Mouse (Mus musculus) CH12.LX (cell line): Measurements from ENCODE around the gene Plekha7.

Experiments used
- CTCF ChIP-seq, 2 experiments: IDR thresholded peaks in 1 of 2; conservative IDR thresholded peaks in 1 of 2; 2 replicates each; pipeline ENCODE4 v1.5.1; 2011 to 2012; ENCODE audit warnings: low read depth in 2 of 2, low read length in 2 of 2, improper control_type of control experiment in 1 of 2, inconsistent platforms in 1 of 2, mild to moderate bottlenecking in 1 of 2, moderate library complexity in 1 of 2
- E2F4 ChIP-seq: IDR thresholded peaks from 2 replicates; pipeline ENCODE4 v1.6.1; 2011; ENCODE audit warnings: low read depth, low read length, improper control_type of control experiment; ENCODE audit not compliant: insufficient replicate concordance
- EP300 ChIP-seq: IDR thresholded peaks from 2 replicates; pipeline ENCODE4 v1.6.1; 2011; ENCODE audit warnings: low read length, improper control_type of control experiment
- ETS1 ChIP-seq: conservative IDR thresholded peaks from 2 replicates; pipeline ENCODE4 v1.6.1; 2012; ENCODE audit warnings: low read depth, mild to moderate bottlenecking, inconsistent platforms, low read length, improper control_type of control experiment, moderate library complexity
- MYC ChIP-seq: IDR thresholded peaks from 2 replicates; pipeline ENCODE4 v1.6.1; 2011; ENCODE audit warnings: low read depth, mild to moderate bottlenecking, improper control_type of control experiment, low read length
- POLR2A ChIP-seq: IDR thresholded peaks from 2 replicates; pipeline ENCODE4 v1.6.1; 2011; ENCODE audit warnings: low read depth, mild to moderate bottlenecking, improper control_type of control experiment, low read length
- POLR2AphosphoS2 ChIP-seq: IDR thresholded peaks from 2 replicates; pipeline ENCODE4 v1.6.1; 2011; ENCODE audit warnings: low read depth, low read length, improper control_type of control experiment
- RAD21 ChIP-seq: IDR thresholded peaks from 2 replicates; pipeline ENCODE4 v1.6.1; 2011; ENCODE audit warnings: low read depth, mild to moderate bottlenecking, low read length, improper control_type of control experiment, moderate library complexity
- RCOR1 ChIP-seq: conservative IDR thresholded peaks from 2 replicates; pipeline ENCODE4 v1.6.1; 2012; ENCODE audit warnings: low read depth, mild to moderate bottlenecking, inconsistent platforms, low read length, improper control_type of control experiment
- SIN3A ChIP-seq: IDR thresholded peaks from 2 replicates; pipeline ENCODE4 v1.6.1; 2012; ENCODE audit warnings: low read length, improper control_type of control experiment, inconsistent platforms
- TCF12 ChIP-seq: IDR thresholded peaks from 2 replicates; pipeline ENCODE4 v1.6.1; 2014; ENCODE audit warnings: low read depth, mild to moderate bottlenecking, inconsistent platforms, low read length, improper control_type of control experiment
- USF1 ChIP-seq: IDR thresholded peaks from 2 replicates; pipeline ENCODE4 v1.6.1; 2014; ENCODE audit warnings: low read depth, mild to moderate bottlenecking, inconsistent platforms, low read length, improper control_type of control experiment

GRCm38 (mm10) chr7:116286611-116287355, 21.4 kb downstream of the Plekha7 start:
- TF ChIP-seq POLR2A (no peak), SIN3A (no peak), ETS1 (no peak), EP300 (no peak), TCF12 (no peak), POLR2AphosphoS2 (no peak), E2F4 (no peak), CTCF (conservative IDR thresholded peaks at IDR 0.05 in 1 of 2, IDR thresholded peaks at IDR 0.05 in 1 of 2; ENCODE audit: low read depth in 2 of 2, low read length in 2 of 2) (no peak), MYC (no peak), RAD21 (no peak), USF1 (no peak), RCOR1 (no peak)
